Mouse (Mus musculus) heart, embryonic 12.5 days (tissue): ENCODE results near the gene Hic1. TPM values are rescaled to one million over a fixed set of nuclear protein-coding genes. Genes with fewer than 3 reads are reported as not detected.

Source experiments
- ATAC-seq: fragments of 200-750 bp; cut with Nextera tagmentation; 2 replicates; pipeline ENCODE4 v1.8.0; 2017; ENCODE audit warnings: moderate TSS enrichment, moderate library complexity; ENCODE audit not compliant: insufficient number of reproducible peaks, low FRiP score
- H3K27ac ChIP-seq: fragments of 300-500 bp; sonication (generic); 2 replicates; pipeline ENCODE4 v1.5.1; 2016; ENCODE audit warnings: mild to moderate bottlenecking, moderate library complexity; ENCODE audit not compliant: poor library complexity, severe bottlenecking
- H3K27me3 ChIP-seq: fragments of 300-500 bp; sonication (generic); replicated peaks from 2 replicates; pipeline ENCODE4 v1.6.1; 2016; ENCODE audit warnings: mild to moderate bottlenecking, moderate library complexity
- H3K36me3 ChIP-seq: fragments of 300-500 bp; sonication (generic); 2 replicates; pipeline ENCODE4 v1.6.1; 2016; ENCODE audit warnings: mild to moderate bottlenecking, moderate library complexity
- H3K4me1 ChIP-seq: fragments of 300-500 bp; sonication (generic); replicated peaks from 2 replicates; pipeline ENCODE4 v1.6.1; 2016; ENCODE audit warnings: mild to moderate bottlenecking
- H3K4me2 ChIP-seq: fragments of 300-500 bp; sonication (generic); 2 replicates; pipeline ENCODE4 v1.6.1; 2016; ENCODE audit warnings: mild to moderate bottlenecking, moderate library complexity
- H3K4me3 ChIP-seq: fragments of 300-500 bp; sonication (generic); 2 replicates; pipeline ENCODE4 v1.5.1; 2016; ENCODE audit warnings: mild to moderate bottlenecking
- H3K9ac ChIP-seq: fragments of 300-500 bp; sonication (generic); 2 replicates; pipeline ENCODE4 v1.6.1; 2016; ENCODE audit warnings: mild to moderate bottlenecking, moderate library complexity
- H3K9me3 ChIP-seq: fragments of 300-500 bp; sonication (generic); replicated peaks from 2 replicates; pipeline ENCODE4 v1.6.1; 2016; ENCODE audit warnings: mild to moderate bottlenecking, moderate library complexity
- WGBS: fragments of 180-500 bp; shearing (Covaris S2); methylation state at CpG from one replicate; pipeline ENCODE4 v1.1.7; 2016; 5-methylcytosine and 5-hydroxymethylcytosine counted together
- microRNA counts: library from miRNA; unstranded; fragments of <30 nt; microRNA quantifications from one replicate; lab custom pipeline; 2017
- microRNA-seq: library from miRNA; unstranded; fragments of <30 nt; microRNA quantifications from one replicate; pipeline ENCODE4, GENCODE M21; 2017
- polyA plus RNA-seq: library from polyadenylated mRNA; unstranded; fragments of >200 nt; fragmentation: Nextera tagmentation; extraction: Ambion mirVana; gene quantifications from 2 replicates; pipeline ENCODE4 v1.2.1, GENCODE M21; 2016

Gene Hic1
- polyA plus RNA-seq, 1 experiment from 2014 or later = 13.8 TPM

DNA sequence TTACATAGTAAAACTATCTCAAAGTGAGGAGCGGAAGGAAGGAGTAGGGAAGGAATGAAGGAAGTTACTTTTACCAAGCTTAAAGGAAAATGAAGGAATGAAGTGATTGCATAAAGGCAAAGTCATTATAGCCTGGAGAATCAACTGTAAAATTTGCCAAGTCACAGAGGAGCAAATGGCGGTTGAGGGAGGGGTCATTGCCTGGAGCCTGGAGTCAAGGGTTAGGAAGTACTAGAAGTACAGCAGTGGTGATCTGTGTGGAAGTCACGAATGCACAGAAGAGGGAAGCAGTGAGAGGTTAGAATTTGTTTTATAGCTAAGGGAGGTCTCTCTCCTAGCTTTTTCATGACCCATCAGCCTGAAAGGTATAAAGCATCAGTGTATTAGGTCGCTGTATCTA is 38.0 kb downstream of the Hic1 start:
- H3K4me2 ChIP-seq = no peak overlapping the region
- H3K27ac ChIP-seq = no peak overlapping the region
- H3K9me3 ChIP-seq = no peaks in the 10 kb centered on the region
- WGBS = 78% methylated on average over 4 of the region's 4 CpGs
- H3K27me3 ChIP-seq = no peaks in the 10 kb centered on the region
- H3K36me3 ChIP-seq = no peaks in the 10 kb centered on the region
- no peak overlapping the region for H3K9ac ChIP-seq
- H3K4me1 ChIP-seq = peaks cover 26% of the 10 kb centered on the region
- ATAC-seq = no peak
- H3K4me3 ChIP-seq = no peak overlapping the region

DNA sequence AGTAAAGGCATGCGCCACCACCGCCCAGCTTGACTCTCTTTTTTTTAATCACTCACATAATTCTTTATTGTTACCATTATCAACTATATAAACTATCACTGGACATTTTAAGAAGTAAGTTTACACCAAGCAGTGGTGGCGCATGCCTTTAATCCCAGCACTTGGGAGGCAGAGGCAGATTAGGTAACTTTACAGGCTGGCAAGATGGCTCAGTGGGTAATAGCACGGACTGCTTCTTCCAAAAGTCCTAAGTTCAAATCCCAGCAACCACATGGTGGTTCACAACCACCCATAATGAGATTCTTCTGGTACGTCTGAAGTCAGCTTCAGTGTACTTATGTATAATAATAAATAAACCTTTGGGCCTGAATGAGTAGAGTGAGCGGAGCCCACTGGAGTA is 39.8 kb downstream of the Hic1 start:
- H3K36me3 ChIP-seq = 0 out of 2 replicates have a peak, but pooled peaks cover 2% of the 10 kb centered on the region
- no peaks in the 10 kb centered on the region for H3K9me3 ChIP-seq
- H3K4me2 ChIP-seq = no peak overlapping the region
- no peak overlapping the region for H3K27ac ChIP-seq
- H3K9ac ChIP-seq = no peak overlapping the region
- H3K4me3 ChIP-seq = no peak overlapping the region
- 94% methylated on average over 6 of the region's 6 CpGs for WGBS
- H3K4me1 ChIP-seq = peaks cover 19% of the 10 kb centered on the region
- no peak for ATAC-seq
- no peaks in the 10 kb centered on the region for H3K27me3 ChIP-seq

DNA sequence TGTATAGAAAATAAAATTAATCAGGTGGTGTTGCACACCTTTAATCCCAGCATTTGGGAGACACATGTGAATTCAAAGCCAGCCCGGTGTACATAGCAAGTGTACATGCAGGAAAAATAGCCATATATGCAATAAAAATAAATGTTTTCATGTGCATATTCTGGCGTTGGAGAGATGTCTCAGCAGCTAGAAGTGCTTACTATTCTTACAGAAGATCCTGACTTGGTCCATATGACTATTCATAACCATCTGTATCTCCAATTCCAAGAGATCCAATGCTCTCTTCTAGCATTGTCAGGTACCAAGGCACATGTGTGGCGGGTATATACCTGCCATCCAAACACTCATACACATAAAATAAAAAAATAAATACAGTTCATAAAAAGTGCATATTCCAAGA is 42.9 kb downstream of the Hic1 start:
- Histone ChIP-seq H3K4me2 (no peak overlapping the region), H3K27ac (no peak overlapping the region), H3K9me3 (no peaks in the 10 kb centered on the region), H3K27me3 (no peaks in the 10 kb centered on the region), H3K36me3 (0 out of 2 replicates have a peak, but pooled peaks cover 2% of the 10 kb centered on the region), H3K4me3 (no peak overlapping the region), H3K4me1 (peaks cover 7% of the 10 kb centered on the region; the same call in 1 of the 2 replicates), H3K9ac (no peak overlapping the region)
- 86% methylated on average over 3 of the region's 3 CpGs for WGBS
- no peak for ATAC-seq

DNA sequence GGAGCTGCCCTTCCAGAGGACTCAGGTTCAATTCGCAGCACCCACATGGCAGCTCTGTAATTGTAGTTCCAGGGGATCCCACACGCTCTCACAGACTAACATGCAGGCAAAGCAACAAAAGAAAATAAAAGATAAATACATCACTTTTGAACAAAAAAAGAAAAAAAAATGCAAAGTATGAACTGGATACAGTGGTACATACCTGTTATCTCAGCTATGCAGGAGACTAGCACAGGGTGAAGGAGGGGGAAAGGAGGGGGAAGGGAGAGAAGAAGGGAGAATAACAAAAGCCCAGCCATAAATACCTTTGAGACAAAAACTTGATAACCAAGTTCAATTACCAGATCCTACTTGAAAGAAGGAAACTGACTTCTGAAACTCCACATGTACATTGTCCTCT is 44.9 kb downstream of the Hic1 start:
- no peak overlapping the region for H3K4me3 ChIP-seq
- WGBS = 89% methylated on average over 2 of the region's 2 CpGs
- peaks cover 25% of the 10 kb centered on the region for H3K4me1 ChIP-seq
- no peak overlapping the region for H3K4me2 ChIP-seq
- H3K27me3 ChIP-seq = no peaks in the 10 kb centered on the region
- 0 out of 2 replicates have a peak, but pooled peaks cover 2% of the 10 kb centered on the region for H3K36me3 ChIP-seq
- H3K9ac ChIP-seq = no peak overlapping the region
- ATAC-seq = no peak
- H3K9me3 ChIP-seq = no peaks in the 10 kb centered on the region
- H3K27ac ChIP-seq = no peak overlapping the region

DNA sequence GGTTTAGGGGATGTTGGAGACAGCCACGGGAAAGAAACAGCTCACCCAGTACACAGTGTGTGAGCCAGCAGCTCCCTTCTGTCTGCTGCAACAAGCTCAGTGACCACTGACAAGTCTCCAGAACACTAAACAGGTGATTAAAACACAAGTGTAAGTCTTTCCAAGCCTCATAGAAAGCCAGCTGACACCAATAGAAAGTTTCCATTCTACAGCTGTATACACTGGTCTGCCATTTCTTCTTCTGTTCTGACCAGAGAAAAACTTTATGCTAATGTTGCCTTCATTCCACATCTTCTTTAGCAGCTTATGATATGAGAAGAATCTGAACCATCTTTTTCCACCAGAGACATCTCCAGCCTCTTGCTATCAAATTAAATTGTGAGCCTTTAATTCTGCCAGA is 48.0 kb downstream of the Hic1 start:
- no peak for ATAC-seq
- Histone ChIP-seq H3K36me3 (0 out of 2 replicates have a peak, but pooled peaks cover 2% of the 10 kb centered on the region), H3K4me1 (peaks cover 41% of the 10 kb centered on the region), H3K4me2 (no peak overlapping the region), H3K9ac (no peak overlapping the region), H3K9me3 (no peaks in the 10 kb centered on the region), H3K27ac (no peak overlapping the region), H3K4me3 (no peak overlapping the region), H3K27me3 (no peaks in the 10 kb centered on the region)
- 50% methylated on average over 1 of the region's 1 CpGs for WGBS

- Histone ChIP-seq H3K4me2 (no peak overlapping the region), H3K36me3 (no peaks in the 10 kb centered on the region), H3K9me3 (no peaks in the 10 kb centered on the region), H3K9ac (no peak overlapping the region), H3K27me3 (no peaks in the 10 kb centered on the region), H3K4me3 (no peak overlapping the region), H3K4me1 (peaks cover 43% of the 10 kb centered on the region), H3K27ac (no peak overlapping the region)
- 43% methylated on average over 3 of the region's 3 CpGs for WGBS
- no peak for ATAC-seq
Measured at GRCm38 (mm10) chr11:75119841-75120240, 49.5 kb downstream of the Hic1 start.

GRCm38 (mm10) chr11:75119298-75119697 is 50.0 kb downstream of the Hic1 start:
- peaks cover 40% of the 10 kb centered on the region for H3K4me1 ChIP-seq
- H3K4me2 ChIP-seq = no peak overlapping the region
- H3K9me3 ChIP-seq = no peaks in the 10 kb centered on the region
- no peaks in the 10 kb centered on the region for H3K36me3 ChIP-seq
- WGBS = 86% methylated on average over 2 of the region's 2 CpGs
- no peak overlapping the region for H3K4me3 ChIP-seq
- H3K9ac ChIP-seq = no peak overlapping the region
- H3K27ac ChIP-seq = no peak overlapping the region
- no peaks in the 10 kb centered on the region for H3K27me3 ChIP-seq
- no peak for ATAC-seq

- no peak for ATAC-seq
- Histone ChIP-seq H3K27me3 (no peaks in the 10 kb centered on the region), H3K4me1 (peaks cover 39% of the 10 kb centered on the region), H3K9me3 (no peaks in the 10 kb centered on the region), H3K27ac (no peak overlapping the region), H3K4me3 (no peak overlapping the region), H3K36me3 (no peaks in the 10 kb centered on the region), H3K9ac (no peak overlapping the region), H3K4me2 (no peak overlapping the region)
- WGBS = 89% methylated on average over 2 of the region's 2 CpGs
Measured at GRCm38 (mm10) chr11:75118141-75118540, 51.2 kb downstream of the Hic1 start.

DNA sequence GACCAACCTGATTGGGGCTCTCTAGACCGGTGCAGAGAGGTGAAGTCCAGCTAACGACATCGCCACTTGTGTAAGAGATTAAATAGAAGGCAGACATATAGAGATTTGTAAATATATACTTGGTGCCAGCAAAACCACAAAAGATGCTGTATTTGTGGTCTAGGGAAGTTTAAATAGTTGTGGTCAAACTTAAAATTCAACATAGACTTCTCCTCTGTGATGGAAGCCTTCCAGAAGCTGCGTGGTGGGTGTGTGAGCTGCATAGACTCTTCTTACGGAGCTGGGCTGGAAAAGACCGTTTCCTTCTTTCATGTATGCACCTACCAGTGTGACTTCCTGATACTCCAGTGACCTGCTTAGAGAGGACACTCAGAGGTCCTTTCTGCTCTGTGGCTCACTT is 52.9 kb downstream of the Hic1 start:
- H3K4me2 ChIP-seq = no peak overlapping the region
- H3K27ac ChIP-seq = no peak overlapping the region
- H3K27me3 ChIP-seq = no peaks in the 10 kb centered on the region
- H3K9me3 ChIP-seq = no peaks in the 10 kb centered on the region
- H3K36me3 ChIP-seq = no peaks in the 10 kb centered on the region
- 77% methylated on average over 6 of the region's 6 CpGs for WGBS
- H3K9ac ChIP-seq = no peak overlapping the region
- no peak overlapping the region for H3K4me3 ChIP-seq
- H3K4me1 ChIP-seq = peaks cover 36% of the 10 kb centered on the region
- ATAC-seq = no peak

MicroRNA genes within 50 kb of the gene (microRNA counts, 519-probe panel; counts per million panel counts)
- 4,071 counts per million, percentile 35 among the panel's probes with 10 or more counts for microRNA mmu-miR-132 (lab: Ali Mortazavi, UCI)
- not detected for microRNA mmu-miR-212 (lab: Ali Mortazavi, UCI)

Small RNA genes lying within 50 kb of the gene (microRNA-seq; reads per million reads assigned to microRNA genes)
- 115 reads per million, percentile 54 among the genes with 10 or more reads in this experiment for gene Mir132
- gene Mir212 = 17.0 reads per million, percentile 30 among the genes with 10 or more reads in this experiment

Other genes starting within 250 kb of the Hic1 start
- gene Smg6, start 243.7 kb downstream of the Hic1 start, polyA plus RNA-seq = 13.4 and 14.7 TPM in 2 replicates
- 21.1 and 21.5 TPM in 2 replicates for gene Srr, start 243.6 kb downstream of the Hic1 start, polyA plus RNA-seq
- 19.4 and 20.5 TPM in 2 replicates for gene Ovca2, start 9.3 kb upstream of the Hic1 start, polyA plus RNA-seq
- gene Dph1, start 21.7 kb upstream of the Hic1 start, polyA plus RNA-seq = 23.3 and 23.5 TPM in 2 replicates
- 16.3 and 16.8 TPM in 2 replicates for gene Rtn4rl1, start 24.3 kb upstream of the Hic1 start, polyA plus RNA-seq
- gene Rpa1, start 178.8 kb upstream of the Hic1 start, polyA plus RNA-seq = 120 and 122 TPM in 2 replicates
- 12.8 and 14.6 TPM in 2 replicates for gene Smyd4, start 178.9 kb upstream of the Hic1 start, polyA plus RNA-seq